Mouse (Mus musculus) limb, embryonic 11.5 days (tissue): ENCODE measurements around the gene Actn4. TPM values are rescaled to one million over a fixed set of nuclear protein-coding genes. Genes with fewer than 3 reads are reported as not detected.
A peak's percentile ranks its signal among the peaks of the same experiment; 100 is the strongest.

Experiments used
- ATAC-seq: fragments of 200-750 bp; cut with Nextera tagmentation; 2 replicates; pipeline ENCODE4 v1.8.0; 2017; ENCODE audit warnings: low read depth; ENCODE audit not compliant: insufficient number of reproducible peaks, low FRiP score, low TSS enrichment
- DNase-seq: peaks from one replicate; pipeline ENCODE4 v3.0.0-alpha.2; 2015; ENCODE audit warnings: low spot score
- H3K27ac ChIP-seq: fragments of 300-500 bp; sonication (generic); replicated peaks from 2 replicates; pipeline ENCODE4 v1.5.1; 2014; ENCODE audit warnings: low read depth, mild to moderate bottlenecking, low read length
- H3K27me3 ChIP-seq: fragments of 300-500 bp; sonication (generic); 2 replicates; pipeline ENCODE4 v1.6.1; 2014; ENCODE audit warnings: mild to moderate bottlenecking, low read length, mixed read lengths; ENCODE audit not compliant: control insufficient read depth, insufficient read depth
- H3K36me3 ChIP-seq: fragments of 300-500 bp; sonication (generic); 2 replicates; pipeline ENCODE4 v1.6.1; 2014; ENCODE audit warnings: mild to moderate bottlenecking, low read length, moderate library complexity, mixed read lengths; ENCODE audit not compliant: control insufficient read depth, insufficient read depth
- H3K4me1 ChIP-seq: fragments of 300-500 bp; sonication (generic); 2 replicates; pipeline ENCODE4 v1.6.1; 2014; ENCODE audit warnings: low read length, mixed read lengths; ENCODE audit not compliant: control insufficient read depth, insufficient read depth
- H3K4me2 ChIP-seq: fragments of 300-500 bp; sonication (generic); 2 replicates; pipeline ENCODE4 v1.6.1; 2014; ENCODE audit warnings: low read depth, mild to moderate bottlenecking, moderate library complexity; ENCODE audit not compliant: severe bottlenecking
- H3K4me3 ChIP-seq: fragments of 300-500 bp; sonication (generic); 2 replicates; pipeline ENCODE4 v1.5.1; 2014; ENCODE audit warnings: low read depth, low read length
- H3K9ac ChIP-seq: fragments of 300-500 bp; sonication (generic); 2 replicates; pipeline ENCODE4 v1.6.1; 2014; ENCODE audit warnings: mild to moderate bottlenecking, low read length
- H3K9me3 ChIP-seq: fragments of 300-500 bp; sonication (generic); 2 replicates; pipeline ENCODE4 v1.6.1; 2016; ENCODE audit warnings: low read length; ENCODE audit not compliant: control insufficient read depth
- WGBS: fragments of 180-500 bp; shearing (Covaris S2); extraction: QIAGEN DNeasy Blood & Tissue Kit; methylation state at CpG from one replicate; pipeline ENCODE4 v1.1.7; 2014; 5-methylcytosine and 5-hydroxymethylcytosine counted together
- polyA plus RNA-seq: library from polyadenylated mRNA; unstranded; fragments of >200 nt; fragmentation: Nextera tagmentation; extraction: Ambion mirVana; gene quantifications from 2 replicates; pipeline ENCODE4 v1.2.1, GENCODE M21; 2014

The Actn4 gene
- polyA plus RNA-seq, 1 experiment from 2014 or later = 208 TPM

DNA sequence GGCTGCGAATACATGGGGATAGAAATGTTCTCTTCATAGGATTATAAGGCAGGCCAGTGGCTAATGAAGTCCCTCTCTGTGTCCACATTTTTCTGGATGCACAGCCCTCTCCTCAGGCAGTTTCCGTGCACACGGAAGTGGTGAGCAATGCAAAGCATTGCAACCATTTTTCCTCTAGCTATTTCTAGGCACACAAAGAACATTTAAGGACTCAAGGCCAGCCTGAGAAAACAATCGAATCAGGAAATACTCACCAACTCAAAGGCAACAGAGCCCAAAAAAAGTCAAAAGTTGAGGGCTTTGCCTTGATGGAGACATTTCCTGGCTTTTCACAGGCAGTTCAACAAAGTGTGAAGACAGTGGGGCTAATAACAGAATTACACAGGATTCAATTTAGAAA lies 21.0 kb downstream of the Actn4 start:
- DNase-seq (no peak), ATAC-seq (no peak)
- H3K9ac ChIP-seq = no peak overlapping the region
- H3K9me3 ChIP-seq = no peaks in the 10 kb centered on the region
- no peak overlapping the region for H3K4me3 ChIP-seq
- H3K4me2 ChIP-seq = no peak overlapping the region
- peaks cover 32% of the 10 kb centered on the region for H3K4me1 ChIP-seq
- H3K36me3 ChIP-seq = peaks cover 2% of the 10 kb centered on the region; the same call in 1 of the 2 replicates
- no peaks in the 10 kb centered on the region for H3K27me3 ChIP-seq
- peak overlapping the region; percentile 47; the same call in 1 of the 2 replicates for H3K27ac ChIP-seq
- 89% methylated on average over 4 of the region's 4 CpGs for WGBS

DNA sequence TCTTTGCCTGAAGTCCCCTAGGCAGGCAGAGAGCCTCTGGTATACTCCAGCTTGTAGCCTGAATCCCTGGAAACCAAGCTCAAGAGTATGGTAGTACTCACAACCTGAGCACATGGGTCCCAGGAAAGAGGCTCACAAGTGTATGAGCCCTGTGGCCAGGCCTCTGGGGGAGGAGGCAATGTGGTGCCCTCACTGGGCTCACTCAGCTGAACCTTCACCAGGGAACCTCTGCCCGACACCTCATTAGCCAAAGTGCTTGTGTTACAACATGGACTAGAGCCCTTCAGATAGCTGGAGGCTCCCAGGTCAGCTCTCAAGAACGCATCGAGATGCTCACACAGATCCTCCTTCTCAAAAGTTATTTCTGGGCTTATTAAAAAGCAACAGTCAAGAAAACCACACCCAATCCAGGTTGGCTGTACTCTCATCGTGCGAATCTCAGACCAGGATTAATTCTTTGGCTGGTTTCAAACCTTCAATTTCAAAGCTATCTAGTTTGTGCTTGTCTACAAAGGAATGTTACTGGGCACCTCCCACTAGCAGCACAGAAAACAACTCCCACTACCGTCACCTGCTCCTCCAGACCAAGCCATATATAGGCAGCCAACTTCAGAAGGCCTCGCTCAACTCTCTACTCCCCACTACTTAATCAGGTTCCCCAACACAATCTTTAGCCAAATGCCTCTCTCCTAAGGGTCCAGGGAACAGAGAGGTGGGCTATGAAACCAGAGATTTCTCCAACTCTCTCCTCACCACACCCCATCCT lies 22.5 kb downstream of the Actn4 start:
- no peak overlapping the region for H3K9ac ChIP-seq
- H3K4me2 ChIP-seq = no peak overlapping the region
- no peaks in the 10 kb centered on the region for H3K9me3 ChIP-seq
- H3K4me1 ChIP-seq = peaks cover 17% of the 10 kb centered on the region
- 82% methylated on average over 7 of the region's 7 CpGs for WGBS
- H3K4me3 ChIP-seq = no peak overlapping the region
- peaks cover 2% of the 10 kb centered on the region; the same call in 1 of the 2 replicates for H3K36me3 ChIP-seq
- ATAC-seq (no peak), DNase-seq (no peak)
- H3K27me3 ChIP-seq = no peaks in the 10 kb centered on the region
- peak overlapping the region; percentile 5; the same call in 1 of the 2 replicates for H3K27ac ChIP-seq

DNA sequence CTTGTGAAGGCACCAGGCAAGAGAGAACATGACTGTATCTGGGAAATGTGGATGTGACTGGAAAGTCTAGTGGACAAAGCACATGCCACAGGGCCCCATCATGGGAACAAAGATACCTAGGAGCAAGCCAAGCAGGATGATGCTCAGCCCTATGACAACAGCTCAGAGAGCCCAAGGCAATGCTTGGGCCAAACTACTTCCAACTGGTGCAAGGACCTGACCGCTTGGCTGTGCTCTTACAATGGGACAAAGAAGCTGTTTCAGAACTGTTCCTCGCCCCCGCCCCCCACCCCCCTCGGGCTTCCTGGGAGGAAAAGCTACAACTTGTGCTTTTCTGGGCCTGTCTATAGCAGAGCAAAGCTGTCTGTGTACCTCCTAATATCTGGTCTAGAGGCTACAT lies 23.5 kb downstream of the Actn4 start:
- peaks cover 12% of the 10 kb centered on the region for H3K4me1 ChIP-seq
- no peaks in the 10 kb centered on the region for H3K9me3 ChIP-seq
- DNase-seq (no peak), ATAC-seq (no peak)
- H3K36me3 ChIP-seq = no peaks in the 10 kb centered on the region; the same call in 1 of the 2 replicates
- H3K27ac ChIP-seq = no peak overlapping the region
- no peaks in the 10 kb centered on the region for H3K27me3 ChIP-seq
- H3K4me3 ChIP-seq = no peak overlapping the region
- no peak overlapping the region for H3K9ac ChIP-seq
- 95% methylated on average over 4 of the region's 4 CpGs for WGBS
- no peak overlapping the region for H3K4me2 ChIP-seq

DNA sequence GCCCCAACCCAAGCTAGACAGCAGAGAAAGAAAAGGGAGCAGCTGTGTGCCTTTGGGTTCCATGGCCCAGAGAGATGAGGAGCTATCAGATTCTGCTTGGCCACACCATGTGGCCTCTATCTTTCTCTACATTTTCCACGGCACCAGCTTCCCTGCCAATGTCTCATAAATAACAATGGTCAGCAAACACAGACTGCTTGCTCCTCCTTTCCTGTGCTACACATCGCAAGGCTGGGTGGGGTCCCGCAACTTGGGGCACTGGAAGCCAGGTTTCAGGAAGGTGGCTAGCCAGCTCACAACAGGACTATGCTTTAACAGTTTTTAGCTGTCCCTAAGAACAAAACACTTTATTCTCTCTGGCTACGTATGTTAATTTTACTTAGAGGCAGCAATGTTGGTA lies 25.4 kb downstream of the Actn4 start:
- no peaks in the 10 kb centered on the region for H3K27me3 ChIP-seq
- no peak overlapping the region; the same call in 1 of the 2 replicates for H3K27ac ChIP-seq
- WGBS = 72% methylated on average over 4 of the region's 4 CpGs
- peaks cover 9% of the 10 kb centered on the region; the same call in 1 of the 2 replicates for H3K4me1 ChIP-seq
- no peaks in the 10 kb centered on the region for H3K36me3 ChIP-seq
- no peaks in the 10 kb centered on the region for H3K9me3 ChIP-seq
- no peak for ATAC-seq
- no peak overlapping the region for H3K4me2 ChIP-seq
- no peak overlapping the region for H3K4me3 ChIP-seq
- DNase-seq = no peak
- no peak overlapping the region for H3K9ac ChIP-seq

DNA sequence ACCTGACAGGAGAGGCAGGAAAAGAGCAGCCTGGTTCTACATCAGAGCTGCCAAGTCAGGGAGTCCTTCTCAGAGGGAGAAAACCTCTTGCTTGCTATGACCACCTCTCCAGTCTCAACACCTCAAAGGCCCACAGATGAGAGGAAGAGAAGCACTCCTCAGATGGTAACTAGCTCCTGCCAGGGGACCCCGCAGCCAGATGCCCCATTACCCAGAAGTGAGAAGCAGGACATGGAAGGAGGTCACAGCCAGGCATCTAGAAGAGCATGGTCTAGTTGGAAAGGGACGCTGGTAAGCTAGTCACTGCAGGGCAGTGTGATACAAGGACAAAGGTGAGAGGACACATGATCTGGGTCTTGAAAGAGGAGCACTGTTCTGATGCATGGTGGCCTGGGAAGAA lies 28.3 kb downstream of the Actn4 start:
- Histone ChIP-seq H3K9me3 (no peaks in the 10 kb centered on the region), H3K4me3 (no peak overlapping the region), H3K4me1 (peaks cover 20% of the 10 kb centered on the region), H3K36me3 (no peaks in the 10 kb centered on the region), H3K9ac (no peak overlapping the region), H3K27ac (no peak overlapping the region), H3K4me2 (no peak overlapping the region), H3K27me3 (no peaks in the 10 kb centered on the region)
- ATAC-seq (no peak), DNase-seq (no peak)
- 93% methylated on average over 2 of the region's 2 CpGs for WGBS

DNA sequence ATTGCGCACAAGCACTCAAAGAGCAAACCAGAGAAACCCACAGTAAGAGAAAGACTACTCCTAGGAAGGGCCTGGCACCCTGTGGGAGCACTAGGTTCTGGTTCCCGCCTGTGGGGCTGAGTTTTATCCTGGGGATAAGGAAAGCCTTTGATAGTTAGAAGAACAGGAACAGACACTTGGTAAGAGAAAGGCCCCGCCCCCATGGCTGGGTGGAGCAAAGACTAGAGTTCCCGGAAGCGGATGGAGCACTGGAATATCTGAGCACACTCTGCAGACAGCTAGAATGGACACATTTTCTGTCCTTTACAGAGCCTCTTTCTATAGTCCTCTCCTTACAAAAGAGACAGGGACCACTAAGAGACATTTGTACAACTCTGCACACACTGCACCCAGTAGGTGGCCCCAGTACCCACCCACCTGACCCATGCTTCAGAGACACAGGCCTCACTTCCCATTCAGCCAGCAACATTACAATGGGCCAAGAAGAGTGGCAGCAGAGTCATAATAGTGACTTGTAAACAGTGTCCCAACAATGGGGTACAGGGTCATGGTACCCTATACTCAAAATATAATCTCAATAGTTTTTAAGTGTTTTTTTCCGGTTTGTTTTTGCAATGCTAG lies 29.6 kb downstream of the Actn4 start:
- Histone ChIP-seq H3K4me2 (no peak overlapping the region), H3K4me1 (peaks cover 20% of the 10 kb centered on the region), H3K4me3 (no peak overlapping the region), H3K27ac (no peak overlapping the region), H3K9me3 (no peaks in the 10 kb centered on the region), H3K36me3 (no peaks in the 10 kb centered on the region), H3K27me3 (no peaks in the 10 kb centered on the region), H3K9ac (no peak overlapping the region)
- WGBS = 73% methylated on average over 6 of the region's 6 CpGs
- ATAC-seq = no peak
- no peak for DNase-seq

DNA sequence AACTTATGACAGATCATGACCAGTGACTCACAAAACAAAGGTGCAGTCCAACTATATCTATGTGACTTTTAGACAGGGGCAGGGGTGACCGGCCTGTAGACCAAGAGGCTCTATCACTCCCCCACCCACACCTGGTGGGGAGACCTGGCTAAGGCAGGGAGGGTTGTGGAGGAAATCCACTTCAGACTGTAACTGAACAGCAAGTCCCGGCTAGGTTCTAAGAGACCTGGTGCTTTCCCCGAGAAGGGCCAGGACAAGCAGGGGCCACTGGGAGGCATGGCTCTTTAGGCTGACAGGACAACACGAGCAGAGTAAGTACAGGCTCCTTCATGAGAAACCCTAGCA lies 30.5 kb downstream of the Actn4 start:
- no peak overlapping the region for H3K4me2 ChIP-seq
- no peak overlapping the region for H3K27ac ChIP-seq
- ATAC-seq (no peak), DNase-seq (no peak)
- 84% methylated on average over 4 of the region's 4 CpGs for WGBS
- peaks cover 18% of the 10 kb centered on the region for H3K4me1 ChIP-seq
- H3K4me3 ChIP-seq = no peak overlapping the region
- no peaks in the 10 kb centered on the region for H3K9me3 ChIP-seq
- H3K9ac ChIP-seq = no peak overlapping the region
- no peaks in the 10 kb centered on the region for H3K27me3 ChIP-seq
- no peaks in the 10 kb centered on the region for H3K36me3 ChIP-seq

DNA sequence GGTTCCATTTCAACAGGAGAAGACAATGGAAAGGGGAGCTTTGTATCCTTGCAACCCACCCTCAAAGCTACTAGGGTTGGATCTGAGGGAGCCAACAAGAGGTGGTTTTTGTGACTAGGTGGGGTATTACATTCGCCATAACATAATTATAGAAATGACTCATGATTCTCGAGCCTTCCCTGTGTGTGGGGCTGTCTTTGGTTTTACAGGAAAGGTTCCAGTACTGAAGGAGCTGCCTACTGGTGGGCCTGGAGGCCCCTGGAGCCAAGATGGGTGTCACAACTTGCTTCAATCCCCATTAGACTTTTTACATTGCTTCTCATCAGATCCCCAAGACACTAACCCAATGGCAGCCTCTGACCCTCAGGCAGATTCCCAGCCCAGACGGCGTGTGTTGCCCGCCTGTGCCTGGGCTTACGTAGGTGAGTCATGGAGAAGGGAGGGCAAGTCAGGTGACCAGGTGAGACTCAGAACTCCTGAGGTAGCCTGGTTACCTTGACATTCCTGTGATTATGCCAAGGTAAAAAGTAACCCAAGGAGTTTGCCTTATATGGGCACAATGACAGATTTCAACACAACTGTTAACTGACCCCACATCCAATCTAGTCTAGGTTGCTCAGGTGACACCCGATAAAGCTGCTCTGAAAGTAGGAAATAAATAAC lies 31.0 kb downstream of the Actn4 start:
- 0 out of 2 replicates have a peak overlapping the region, but pooled peaks have one; percentile 36 for H3K27ac ChIP-seq
- WGBS = 91% methylated on average over 7 of the region's 7 CpGs
- H3K9ac ChIP-seq = no peak overlapping the region
- no peaks in the 10 kb centered on the region for H3K27me3 ChIP-seq
- H3K4me1 ChIP-seq = peaks cover 18% of the 10 kb centered on the region
- DNase-seq = no peak
- no peaks in the 10 kb centered on the region for H3K36me3 ChIP-seq
- H3K4me3 ChIP-seq = no peak overlapping the region
- no peak for ATAC-seq
- H3K4me2 ChIP-seq = no peak overlapping the region
- no peaks in the 10 kb centered on the region for H3K9me3 ChIP-seq
